Mouse (Mus musculus) cerebellum, adult 2 months (tissue): ENCODE results near the gene Fam193a. TPM values are rescaled to one million over a fixed set of nuclear protein-coding genes. Genes with fewer than 3 reads are reported as not detected.

Source experiments
- DNase-seq, 2 experiments: peaks; one replicate each; pipeline ENCODE4 v3.0.0; 2021
- H3K27ac ChIP-seq: fragments of 200-500 bp; 2 replicates; pipeline ENCODE4 v1.5.1; 2012; ENCODE audit warnings: low read length, control low read depth, inconsistent platforms; ENCODE audit not compliant: insufficient read depth
- H3K27me3 ChIP-seq: fragments of 200-500 bp; 2 replicates; pipeline ENCODE4 v1.6.1; 2012; ENCODE audit warnings: inconsistent platforms, mild to moderate bottlenecking, low read length, moderate library complexity; ENCODE audit not compliant: control insufficient read depth, insufficient read depth
- H3K4me1 ChIP-seq: fragments of 200-500 bp; 2 replicates; pipeline ENCODE4 v1.6.1; 2011; ENCODE audit warnings: low read length; ENCODE audit not compliant: control insufficient read depth, insufficient read depth
- H3K4me3 ChIP-seq: fragments of 200-500 bp; replicated peaks from 2 replicates; pipeline ENCODE3; 2011; ENCODE audit warnings: mild to moderate bottlenecking, low read depth, low read length, control low read depth; ENCODE audit not compliant: insufficient read depth
- CTCF ChIP-seq: fragments of 200-500 bp; IDR thresholded peaks from 2 replicates; pipeline ENCODE4 v1.5.1; 2011; ENCODE audit warnings: low read depth, mild to moderate bottlenecking, control low read depth, low read length, moderate library complexity, borderline replicate concordance; ENCODE audit not compliant: insufficient read depth
- POLR2A ChIP-seq: fragments of 200-500 bp; IDR thresholded peaks from 2 replicates; pipeline ENCODE4 v1.6.1; 2011; ENCODE audit warnings: low read length, control low read depth, borderline replicate concordance; ENCODE audit not compliant: insufficient read depth
- WGBS: fragments of 180-500 bp; shearing (Covaris S2); methylation state at CpG from one replicate; pipeline ENCODE4 v1.1.7; 2018; 5-methylcytosine and 5-hydroxymethylcytosine counted together
- polyA plus RNA-seq: library from polyadenylated mRNA; depleted of rRNA; stranded (reverse); fragments of >200 nt; gene quantifications from 2 replicates; pipeline ENCODE4 v1.2.3, GENCODE M21; 2012

Fam193a gene
- polyA plus RNA-seq, 1 experiment = 45.5 TPM

- H3K27ac ChIP-seq = peak overlapping the region; percentile 81
- TF ChIP-seq POLR2A (no peak), CTCF (no peak)
- DNase-seq = no peak
- peak overlapping the region; percentile 88 for H3K4me3 ChIP-seq
- under 1% methylated on average over 21 of the region's 21 CpGs for WGBS
- H3K27me3 ChIP-seq = no peaks in the 10 kb centered on the region
- no peaks in the 10 kb centered on the region for H3K4me1 ChIP-seq
Observed at GRCm38 (mm10) chr5:34335539-34336096, 34.1 kb upstream of the Fam193a start.

GRCm38 (mm10) chr5:34336097-34336774 lies 33.5 kb upstream of the Fam193a start, which contains the start of gene Rnf4:
TSS of gene Rnf4 (plus strand) at chr5:34336289.
- Histone ChIP-seq H3K4me3 (peak within 1 kb of the TSS; percentile 88), H3K27me3 (no peaks in the 10 kb centered on the region), H3K4me1 (no peaks in the 10 kb centered on the region), H3K27ac (peak within 1 kb of the TSS; percentile 81)
- under 1% methylated on average over 67 of the region's 67 CpGs for WGBS
- DNase-seq = peak; percentile 97 to 98
- TF ChIP-seq POLR2A = peak; percentile 99
- TF ChIP-seq CTCF = no peak

DNA sequence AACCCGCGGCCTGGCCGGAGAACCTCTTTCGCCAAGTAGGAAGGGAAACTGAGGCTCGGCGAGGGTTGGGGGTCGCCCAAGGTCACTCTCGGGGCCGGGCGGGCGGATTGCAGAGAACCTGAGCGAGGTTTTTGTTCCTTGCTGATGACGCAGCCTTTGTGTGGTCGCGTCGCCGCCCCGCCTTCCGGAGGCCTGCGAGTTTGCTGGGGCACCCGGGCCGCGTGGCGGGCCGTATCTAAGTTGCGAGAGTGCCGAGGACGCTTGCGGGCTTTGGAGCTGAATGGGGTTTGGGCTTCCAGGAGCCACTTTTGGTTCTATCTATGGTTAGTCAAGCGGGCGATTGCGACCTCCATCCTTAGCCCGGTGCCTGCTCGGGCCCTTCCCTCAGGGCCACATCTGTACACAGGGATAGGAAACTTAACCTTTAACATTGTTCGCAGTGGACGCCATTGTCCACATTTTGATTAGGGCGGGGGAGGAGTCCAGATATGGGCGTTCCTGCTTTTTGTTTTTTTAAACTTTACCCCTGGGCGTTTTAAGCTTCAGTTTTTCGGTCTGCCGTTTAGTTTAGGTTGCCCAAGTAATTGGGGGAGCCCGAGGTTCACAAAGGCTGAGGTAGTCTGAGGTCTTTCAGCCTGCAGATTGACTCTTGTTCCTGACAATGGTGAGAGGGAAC lies 32.8 kb upstream of the Fam193a start:
- under 1% methylated on average over 42 of the region's 42 CpGs for WGBS
- no peak for TF ChIP-seq CTCF
- no peak for TF ChIP-seq POLR2A
- Histone ChIP-seq H3K27ac (peak overlapping the region; percentile 2; the same call in 1 of the 2 replicates), H3K27me3 (no peaks in the 10 kb centered on the region), H3K4me1 (no peaks in the 10 kb centered on the region), H3K4me3 (peak overlapping the region; percentile 77)
- no peak for DNase-seq

DNA sequence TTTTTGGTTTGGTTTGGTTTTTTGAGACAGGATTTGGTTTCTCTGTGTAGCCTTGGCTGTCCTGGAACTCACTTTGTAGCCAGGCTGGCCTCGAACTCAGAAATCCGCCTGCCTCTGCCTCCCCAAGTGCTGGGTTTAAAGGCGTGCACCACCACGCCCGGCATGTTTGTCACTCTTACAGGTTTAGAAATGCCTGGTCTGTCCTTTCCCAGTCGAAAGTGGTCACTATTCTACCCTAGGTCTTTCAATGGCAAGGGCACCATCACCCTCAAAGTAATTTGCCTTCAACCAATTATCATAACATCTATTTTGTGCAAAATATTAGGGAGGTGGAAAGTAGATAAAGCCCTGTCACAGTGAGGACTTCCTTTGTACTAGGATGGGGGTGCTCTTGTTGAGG lies 29.5 kb upstream of the Fam193a start:
- 93% methylated on average over 6 of the region's 6 CpGs for WGBS
- no peaks in the 10 kb centered on the region for H3K27me3 ChIP-seq
- TF ChIP-seq POLR2A (no peak), CTCF (no peak)
- no peak for DNase-seq
- no peak overlapping the region for H3K4me3 ChIP-seq
- H3K4me1 ChIP-seq = no peaks in the 10 kb centered on the region
- H3K27ac ChIP-seq = no peak overlapping the region

GRCm38 (mm10) chr5:34352084-34352631 lies 17.6 kb upstream of the Fam193a start:
- no peak overlapping the region for H3K4me3 ChIP-seq
- TF ChIP-seq CTCF (no peak), POLR2A (no peak)
- 92% methylated on average over 3 of the region's 3 CpGs for WGBS
- no peak for DNase-seq
- H3K4me1 ChIP-seq = no peaks in the 10 kb centered on the region
- H3K27ac ChIP-seq = no peak overlapping the region
- H3K27me3 ChIP-seq = no peaks in the 10 kb centered on the region

- 94% methylated on average over 3 of the region's 3 CpGs for WGBS
Observed at GRCm38 (mm10) chr5:34360261-34360660, 9.5 kb upstream of the Fam193a start.

GRCm38 (mm10) chr5:34363115-34363514 lies 6.6 kb upstream of the Fam193a start:
- Histone ChIP-seq H3K27me3 (no peaks in the 10 kb centered on the region), H3K4me3 (no peak overlapping the region), H3K4me1 (no peaks in the 10 kb centered on the region), H3K27ac (no peak overlapping the region)
- TF ChIP-seq POLR2A = no peak
- no peak for TF ChIP-seq CTCF
- DNase-seq = no peak

More at GRCm38 (mm10) chr5:34360261-34360660, 9.5 kb upstream of the Fam193a start:
- Histone ChIP-seq H3K27ac (no peak overlapping the region), H3K27me3 (no peaks in the 10 kb centered on the region), H3K4me1 (no peaks in the 10 kb centered on the region), H3K4me3 (no peak overlapping the region)
- DNase-seq = no peak
- TF ChIP-seq POLR2A = no peak
- TF ChIP-seq CTCF = no peak
